Mouse (Mus musculus): ENCODE data around the gene Ptdss2. TPM values are rescaled to one million over a fixed set of nuclear protein-coding genes. Genes with fewer than 3 reads are reported as not detected.

The Ptdss2 gene
- 59.5 TPM for polyA plus RNA-seq (2015; fragmentation: Illumina TruSeq; extraction: RNeasy Lipid Tissue Mini Kit (QIAGEN cat#74804); ENCODE audit: low read depth, low replicate concordance)

GRCm38 (mm10) chr7:141122245-141122644 lies at the start of gene Ptdss2:
Ptdss2 (plus strand) TSS chr7:141122382.

DNA sequence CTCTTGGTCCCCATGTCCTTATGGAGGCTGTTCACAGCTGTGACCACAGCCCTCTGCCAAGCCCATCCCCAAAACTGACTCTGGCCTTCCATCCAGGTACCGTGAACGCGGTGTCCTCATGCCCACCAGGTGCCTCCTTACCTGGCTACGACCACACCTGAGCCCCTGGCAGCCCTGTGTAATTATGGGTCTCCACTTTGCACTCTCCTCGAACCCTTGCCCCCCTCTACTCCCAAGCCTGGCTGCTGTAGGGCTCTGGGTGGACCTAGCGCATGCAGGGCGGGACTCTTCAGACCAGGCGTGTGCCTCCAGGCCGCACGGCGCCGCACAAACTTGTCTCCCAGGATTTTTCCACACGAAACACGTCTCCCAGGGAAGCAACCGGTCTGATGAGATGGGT lies 44.3 kb upstream of the Ptdss2 start, which contains the start of gene Pkp3:
Gene Pkp3 (plus strand): TSS at position 378 of the 400 bp plus-strand sequence.

GRCm38 (mm10) chr7:141099911-141100691 lies 22.1 kb upstream of the Ptdss2 start, which contains the start of gene Sigirr:
Sigirr (minus strand) TSS chr7:141100572.

GRCm38 (mm10) chr7:141117636-141118035 lies 4.5 kb upstream of the Ptdss2 start, which contains the start of gene Ano9:
Ano9 (minus strand) TSS chr7:141117806.

DNA sequence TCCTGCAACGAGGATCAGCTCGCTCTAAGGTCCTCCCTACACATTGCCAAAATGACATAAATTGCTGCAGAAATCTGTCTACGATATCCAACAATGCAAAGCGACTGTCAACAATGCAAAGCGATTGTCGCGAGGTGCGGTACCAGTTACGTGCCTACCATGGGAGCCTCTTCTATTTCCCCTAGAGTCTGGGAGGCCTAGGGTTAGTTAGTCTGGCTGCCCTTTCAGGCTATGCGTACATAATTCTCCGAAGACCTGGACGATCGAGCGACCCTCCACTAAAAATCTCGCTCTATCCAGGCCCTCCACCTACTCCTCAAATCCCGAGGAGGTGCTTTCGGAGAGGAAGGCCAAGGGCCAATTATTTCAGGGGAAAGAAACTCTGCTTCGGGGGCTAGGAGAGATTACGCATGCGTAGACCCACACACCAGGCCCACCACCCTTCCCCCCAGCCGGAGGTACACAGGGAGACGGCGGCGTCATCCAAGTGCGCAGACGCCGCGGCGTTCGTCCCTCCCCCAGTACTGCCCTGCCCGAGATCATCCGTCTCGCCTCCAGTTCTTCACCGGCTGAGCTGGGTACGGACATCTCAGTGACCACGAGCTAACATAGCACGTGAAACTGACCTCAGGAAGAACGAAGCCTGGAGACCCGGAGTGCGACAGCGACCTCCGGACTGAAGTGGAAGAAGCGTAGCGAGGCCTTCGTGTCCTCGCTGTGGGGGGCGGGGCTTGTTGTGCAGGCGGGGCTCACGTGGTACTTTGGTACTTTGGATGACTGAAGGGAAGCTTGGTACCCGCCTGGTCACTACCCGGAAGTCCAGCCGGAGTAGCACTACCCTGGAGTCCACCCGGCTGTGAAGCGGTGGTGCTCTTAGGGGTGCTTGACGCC lies 50.2 kb downstream of the Ptdss2 start, which contains the start of gene Rnh1:
Gene Rnh1 (minus strand): TSS at position 742 of the 891 bp plus-strand sequence.

DNA sequence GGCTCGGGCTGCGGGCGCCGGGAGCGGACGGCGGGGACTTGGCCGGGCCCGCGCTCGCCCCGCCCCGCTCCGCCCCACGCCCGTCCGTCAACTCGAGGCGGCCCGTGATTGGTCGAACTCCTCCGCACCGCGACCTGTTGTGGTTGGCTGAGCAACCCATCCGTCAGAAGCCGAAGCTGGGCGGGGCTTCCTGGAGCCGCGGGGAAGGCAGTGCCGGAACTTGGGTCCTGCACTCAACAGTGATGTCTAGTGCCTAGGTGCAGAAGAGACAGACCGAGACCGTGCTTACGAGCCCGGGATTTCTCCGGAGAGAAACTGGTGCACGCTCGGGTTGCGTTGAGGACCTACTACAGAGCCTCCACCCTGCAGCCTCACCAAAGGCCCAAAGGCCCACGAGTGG lies 71.8 kb downstream of the Ptdss2 start, which contains the start of the genes Hras and Lrrc56:
Gene Hras (minus strand): TSS at position 58 of the 400 bp plus-strand sequence.
Gene Lrrc56 (plus strand): TSS at position 210 of the 400 bp plus-strand sequence.

Other genes starting within 250 kb of the Ptdss2 start
- 133 TPM for gene Psmd13, start 240.4 kb upstream of the Ptdss2 start, polyA plus RNA-seq (2015; fragmentation: Illumina TruSeq; extraction: RNeasy Lipid Tissue Mini Kit (QIAGEN cat#74804); ENCODE audit: low read depth, low replicate concordance)
- gene Sirt3, start 240.1 kb upstream of the Ptdss2 start, polyA plus RNA-seq (2015; fragmentation: Illumina TruSeq; extraction: RNeasy Lipid Tissue Mini Kit (QIAGEN cat#74804); ENCODE audit: low read depth, low replicate concordance), result 133 TPM
- gene Cox8b, start 221.9 kb upstream of the Ptdss2 start, polyA plus RNA-seq (2015; fragmentation: Illumina TruSeq; extraction: RNeasy Lipid Tissue Mini Kit (QIAGEN cat#74804); ENCODE audit: low read depth, low replicate concordance), result 4.6 TPM
- 0.34 TPM for gene Nlrp6, start 201.5 kb upstream of the Ptdss2 start, polyA plus RNA-seq (2015; fragmentation: Illumina TruSeq; extraction: RNeasy Lipid Tissue Mini Kit (QIAGEN cat#74804); ENCODE audit: low read depth, low replicate concordance)
- 4.3 TPM for gene Pgghg, start 181.0 kb upstream of the Ptdss2 start, polyA plus RNA-seq (2015; fragmentation: Illumina TruSeq; extraction: RNeasy Lipid Tissue Mini Kit (QIAGEN cat#74804); ENCODE audit: low read depth, low replicate concordance)
- not detected for gene Ifitm5, start 172.1 kb upstream of the Ptdss2 start, polyA plus RNA-seq (2015; fragmentation: Illumina TruSeq; extraction: RNeasy Lipid Tissue Mini Kit (QIAGEN cat#74804); ENCODE audit: low read depth, low replicate concordance)
- not detected for gene Gm45717, start 166.4 kb upstream of the Ptdss2 start, polyA plus RNA-seq (2015; fragmentation: Illumina TruSeq; extraction: RNeasy Lipid Tissue Mini Kit (QIAGEN cat#74804); ENCODE audit: low read depth, low replicate concordance)
- gene Ifitm2, start 166.4 kb upstream of the Ptdss2 start, polyA plus RNA-seq (2015; fragmentation: Illumina TruSeq; extraction: RNeasy Lipid Tissue Mini Kit (QIAGEN cat#74804); ENCODE audit: low read depth, low replicate concordance), result 31.6 TPM
- 8.0 TPM for gene Ifitm1, start 155.2 kb upstream of the Ptdss2 start, polyA plus RNA-seq (2015; fragmentation: Illumina TruSeq; extraction: RNeasy Lipid Tissue Mini Kit (QIAGEN cat#74804); ENCODE audit: low read depth, low replicate concordance)
- 39.7 TPM for gene Ifitm3, start 111.6 kb upstream of the Ptdss2 start, polyA plus RNA-seq (2015; fragmentation: Illumina TruSeq; extraction: RNeasy Lipid Tissue Mini Kit (QIAGEN cat#74804); ENCODE audit: low read depth, low replicate concordance)
- gene Ifitm6, start 104.5 kb upstream of the Ptdss2 start, polyA plus RNA-seq (2015; fragmentation: Illumina TruSeq; extraction: RNeasy Lipid Tissue Mini Kit (QIAGEN cat#74804); ENCODE audit: low read depth, low replicate concordance), result 1.1 TPM
- not detected for gene Gm17387, start 93.3 kb upstream of the Ptdss2 start, polyA plus RNA-seq (2015; fragmentation: Illumina TruSeq; extraction: RNeasy Lipid Tissue Mini Kit (QIAGEN cat#74804); ENCODE audit: low read depth, low replicate concordance)
- gene B4galnt4, start 61.3 kb upstream of the Ptdss2 start, polyA plus RNA-seq (2015; fragmentation: Illumina TruSeq; extraction: RNeasy Lipid Tissue Mini Kit (QIAGEN cat#74804); ENCODE audit: low read depth, low replicate concordance), result 44.9 TPM
- gene Pkp3, start 44.2 kb upstream of the Ptdss2 start, polyA plus RNA-seq (2015; fragmentation: Illumina TruSeq; extraction: RNeasy Lipid Tissue Mini Kit (QIAGEN cat#74804); ENCODE audit: low read depth, low replicate concordance), result not detected
- gene Sigirr, start 21.8 kb upstream of the Ptdss2 start, polyA plus RNA-seq (2015; fragmentation: Illumina TruSeq; extraction: RNeasy Lipid Tissue Mini Kit (QIAGEN cat#74804); ENCODE audit: low read depth, low replicate concordance), result 2.7 TPM
- gene Ano9, start 4.6 kb upstream of the Ptdss2 start, polyA plus RNA-seq (2015; fragmentation: Illumina TruSeq; extraction: RNeasy Lipid Tissue Mini Kit (QIAGEN cat#74804); ENCODE audit: low read depth, low replicate concordance), result not detected
- gene Rnh1, start 50.5 kb downstream of the Ptdss2 start, polyA plus RNA-seq (2015; fragmentation: Illumina TruSeq; extraction: RNeasy Lipid Tissue Mini Kit (QIAGEN cat#74804); ENCODE audit: low read depth, low replicate concordance), result 53.6 TPM
- 235 TPM for gene Hras, start 71.6 kb downstream of the Ptdss2 start, polyA plus RNA-seq (2015; fragmentation: Illumina TruSeq; extraction: RNeasy Lipid Tissue Mini Kit (QIAGEN cat#74804); ENCODE audit: low read depth, low replicate concordance)
- gene Lrrc56, start 71.8 kb downstream of the Ptdss2 start, polyA plus RNA-seq (2015; fragmentation: Illumina TruSeq; extraction: RNeasy Lipid Tissue Mini Kit (QIAGEN cat#74804); ENCODE audit: low read depth, low replicate concordance), result 3.7 TPM
- gene Lmntd2, start 91.7 kb downstream of the Ptdss2 start, polyA plus RNA-seq (2015; fragmentation: Illumina TruSeq; extraction: RNeasy Lipid Tissue Mini Kit (QIAGEN cat#74804); ENCODE audit: low read depth, low replicate concordance), result not detected
- 2.9 TPM for gene Rassf7, start 93.5 kb downstream of the Ptdss2 start, polyA plus RNA-seq (2015; fragmentation: Illumina TruSeq; extraction: RNeasy Lipid Tissue Mini Kit (QIAGEN cat#74804); ENCODE audit: low read depth, low replicate concordance)
- gene Phrf1, start 106.4 kb downstream of the Ptdss2 start, polyA plus RNA-seq (2015; fragmentation: Illumina TruSeq; extraction: RNeasy Lipid Tissue Mini Kit (QIAGEN cat#74804); ENCODE audit: low read depth, low replicate concordance), result 41.3 TPM
- 3.1 TPM for gene Irf7, start 144.1 kb downstream of the Ptdss2 start, polyA plus RNA-seq (2015; fragmentation: Illumina TruSeq; extraction: RNeasy Lipid Tissue Mini Kit (QIAGEN cat#74804); ENCODE audit: low read depth, low replicate concordance)
- not detected for gene Cdhr5, start 154.4 kb downstream of the Ptdss2 start, polyA plus RNA-seq (2015; fragmentation: Illumina TruSeq; extraction: RNeasy Lipid Tissue Mini Kit (QIAGEN cat#74804); ENCODE audit: low read depth, low replicate concordance)
- gene Sct, start 156.8 kb downstream of the Ptdss2 start, polyA plus RNA-seq (2015; fragmentation: Illumina TruSeq; extraction: RNeasy Lipid Tissue Mini Kit (QIAGEN cat#74804); ENCODE audit: low read depth, low replicate concordance), result not detected
- 0.25 TPM for gene Drd4, start 169.6 kb downstream of the Ptdss2 start, polyA plus RNA-seq (2015; fragmentation: Illumina TruSeq; extraction: RNeasy Lipid Tissue Mini Kit (QIAGEN cat#74804); ENCODE audit: low read depth, low replicate concordance)
- 47.0 TPM for gene Deaf1, start 205.3 kb downstream of the Ptdss2 start, polyA plus RNA-seq (2015; fragmentation: Illumina TruSeq; extraction: RNeasy Lipid Tissue Mini Kit (QIAGEN cat#74804); ENCODE audit: low read depth, low replicate concordance)
- 50.5 TPM for gene Tmem80, start 205.4 kb downstream of the Ptdss2 start, polyA plus RNA-seq (2015; fragmentation: Illumina TruSeq; extraction: RNeasy Lipid Tissue Mini Kit (QIAGEN cat#74804); ENCODE audit: low read depth, low replicate concordance)
- gene Eps8l2, start 216.5 kb downstream of the Ptdss2 start, polyA plus RNA-seq (2015; fragmentation: Illumina TruSeq; extraction: RNeasy Lipid Tissue Mini Kit (QIAGEN cat#74804); ENCODE audit: low read depth, low replicate concordance), result 6.6 TPM

Measured in brain, adult 10 weeks (tissue).